Mouse (Mus musculus) olfactory bulb, adult 2 months (tissue): Measurements from ENCODE around the gene Trp53bp2. TPM values are rescaled to one million over a fixed set of nuclear protein-coding genes. Genes with fewer than 3 reads are reported as not detected.

Experiments
- H3K27ac ChIP-seq: fragments of 200-500 bp; 2 replicates; pipeline ENCODE4 v1.5.1; 2012; ENCODE audit warnings: low read depth, low read length; ENCODE audit not compliant: insufficient read depth
- H3K4me1 ChIP-seq: fragments of 200-500 bp; 2 replicates; pipeline ENCODE4 v1.6.1; 2012; ENCODE audit warnings: low read length; ENCODE audit not compliant: control insufficient read depth, insufficient read depth
- H3K4me3 ChIP-seq: fragments of 200-500 bp; 2 replicates; pipeline ENCODE4 v1.5.1; 2012; ENCODE audit warnings: mild to moderate bottlenecking, low read depth, low read length, moderate library complexity; ENCODE audit not compliant: insufficient read depth
- CTCF ChIP-seq: fragments of 200-500 bp; IDR thresholded peaks from 2 replicates; pipeline ENCODE4 v1.5.1; 2012; ENCODE audit warnings: low read depth, mild to moderate bottlenecking, low read length, moderate library complexity; ENCODE audit not compliant: insufficient read depth
- POLR2A ChIP-seq: fragments of 200-500 bp; IDR thresholded peaks from 2 replicates; pipeline ENCODE4 v1.6.1; 2012; ENCODE audit warnings: mild to moderate bottlenecking, low read depth, low read length, moderate library complexity; ENCODE audit not compliant: insufficient read depth
- WGBS: fragments of 180-500 bp; shearing (Covaris S2); methylation state at CpG from one replicate; pipeline ENCODE4 v1.1.7; 2018; 5-methylcytosine and 5-hydroxymethylcytosine counted together
- polyA plus RNA-seq: library from polyadenylated mRNA; stranded (reverse); fragments of >200 nt; gene quantifications from 2 replicates; pipeline ENCODE4 v1.2.4, GENCODE M21; 2012; ENCODE audit warnings: low replicate concordance; ENCODE audit not compliant: missing spikeins, insufficient read depth, insufficient read length

The Trp53bp2 gene
- polyA plus RNA-seq, 1 experiment = not detected

DNA sequence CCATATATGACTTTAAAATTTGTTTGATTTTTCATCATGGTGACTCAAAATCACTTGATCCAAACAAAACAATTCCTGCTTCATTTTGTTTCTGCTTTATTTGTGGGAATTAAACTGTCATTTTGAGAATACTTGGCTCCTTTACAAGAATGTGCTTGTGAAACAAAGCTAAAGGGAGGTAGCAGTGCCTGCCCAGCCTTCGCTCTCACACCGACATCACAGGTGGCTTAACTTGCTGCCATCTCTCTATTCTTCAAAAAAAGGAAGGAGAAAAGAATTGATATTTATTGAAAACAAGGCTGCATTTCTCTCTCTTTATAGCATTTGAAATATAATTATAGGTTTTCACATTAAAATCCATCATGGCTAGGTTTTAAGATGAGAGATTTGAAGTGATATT, 15.3 kb downstream of the Trp53bp2 start:
- no peak overlapping the region for H3K27ac ChIP-seq
- 56% methylated on average over 2 of the region's 2 CpGs for WGBS
- peaks cover 13% of the 10 kb centered on the region for H3K4me1 ChIP-seq
- H3K4me3 ChIP-seq = no peak overlapping the region
- TF ChIP-seq POLR2A (no peak), CTCF (no peak)

DNA sequence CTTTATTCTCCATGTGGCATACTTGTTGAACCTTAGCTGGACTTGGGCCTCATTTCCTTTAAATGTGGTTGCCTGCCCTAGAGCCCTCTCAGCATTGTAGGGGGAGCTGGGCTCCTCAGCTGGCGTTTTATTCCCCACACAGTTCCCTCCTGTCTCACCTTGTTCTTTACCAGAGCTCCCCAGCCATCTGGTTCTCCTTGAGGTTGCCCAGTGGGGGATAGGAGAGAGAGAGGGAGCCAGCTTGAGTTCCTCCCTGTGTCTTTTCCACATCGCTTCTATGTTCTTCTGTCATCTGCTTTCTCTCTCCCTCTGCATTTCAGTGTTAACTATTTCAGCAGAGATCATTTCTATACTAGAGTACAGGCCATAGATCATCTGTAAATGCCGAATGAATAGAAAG, 16.2 kb downstream of the Trp53bp2 start:
- Histone ChIP-seq H3K4me3 (no peak overlapping the region), H3K27ac (no peak overlapping the region), H3K4me1 (peaks cover 11% of the 10 kb centered on the region)
- WGBS = 86% methylated on average over 3 of the region's 3 CpGs
- TF ChIP-seq CTCF = no peak
- TF ChIP-seq POLR2A = no peak

DNA sequence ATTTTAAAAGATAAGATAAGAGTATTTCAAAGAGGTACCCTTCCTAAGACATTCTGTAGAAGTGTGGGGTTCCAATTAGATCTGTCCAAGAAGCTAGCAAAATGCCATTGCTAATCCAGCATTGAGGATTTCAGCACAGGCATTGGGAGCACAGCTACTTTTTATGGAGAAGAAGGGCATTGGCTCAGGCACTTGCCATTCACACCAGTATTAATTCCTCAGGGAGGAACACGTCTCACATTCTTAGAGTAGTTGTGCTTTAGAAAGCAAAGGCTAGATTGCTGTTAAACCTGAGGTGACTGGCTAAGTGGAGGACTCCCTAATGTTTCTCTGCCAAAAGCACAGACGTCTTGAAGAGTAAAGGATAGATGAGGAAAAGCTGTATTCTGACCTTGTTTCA, 17.5 kb downstream of the Trp53bp2 start:
- TF ChIP-seq CTCF = no peak
- no peak for TF ChIP-seq POLR2A
- no peak overlapping the region for H3K27ac ChIP-seq
- H3K4me1 ChIP-seq = peaks cover 8% of the 10 kb centered on the region
- no peak overlapping the region for H3K4me3 ChIP-seq
- WGBS = 44% methylated on average over 2 of the region's 2 CpGs

DNA sequence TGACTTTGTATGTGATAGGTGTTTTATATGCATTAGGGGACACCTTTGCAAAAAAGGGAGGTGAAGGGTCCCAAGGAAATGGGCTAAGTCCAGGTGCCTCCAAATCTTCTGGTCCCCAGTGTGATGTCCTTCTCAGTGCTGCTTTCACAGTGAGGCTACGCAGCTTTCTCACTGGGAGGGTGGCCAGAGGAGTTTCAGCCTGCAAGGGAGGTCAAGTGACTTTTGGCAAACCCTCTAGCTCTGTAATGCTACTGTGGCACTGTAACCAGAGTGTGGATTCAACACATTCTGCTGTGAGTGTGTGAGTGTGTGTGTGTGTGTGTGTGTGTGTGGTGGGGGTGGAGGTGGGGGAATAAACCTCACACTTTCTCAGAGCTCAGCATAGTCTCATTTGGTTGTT, 18.5 kb downstream of the Trp53bp2 start:
- Histone ChIP-seq H3K27ac (no peak overlapping the region), H3K4me3 (no peak overlapping the region), H3K4me1 (peaks cover 10% of the 10 kb centered on the region)
- WGBS = 66% methylated on average over 1 of the region's 1 CpGs
- no peak for TF ChIP-seq POLR2A
- TF ChIP-seq CTCF = no peak

DNA sequence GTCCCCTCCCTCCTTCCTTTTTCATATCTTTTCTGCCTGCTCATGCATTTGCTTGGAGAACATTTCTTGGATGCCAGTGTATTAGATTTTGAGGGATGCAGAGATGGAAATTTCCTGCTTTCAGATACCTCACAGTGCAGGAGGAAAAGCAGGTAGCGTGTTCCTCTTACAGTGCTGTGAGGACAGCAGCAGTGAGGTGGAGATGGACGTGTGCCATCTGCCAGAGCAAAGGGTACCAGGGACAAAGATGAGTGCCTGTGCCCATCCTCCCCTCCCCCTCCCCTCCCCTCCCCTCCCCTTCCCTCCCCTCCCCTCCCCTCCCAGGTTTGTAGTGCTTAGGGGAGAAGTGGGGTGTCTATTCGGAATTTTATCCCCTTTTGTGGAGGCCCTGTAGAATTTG, 20.9 kb downstream of the Trp53bp2 start:
- Histone ChIP-seq H3K27ac (no peak overlapping the region), H3K4me1 (peaks cover 10% of the 10 kb centered on the region), H3K4me3 (no peak overlapping the region)
- no peak for TF ChIP-seq CTCF
- no peak for TF ChIP-seq POLR2A
- 86% methylated on average over 3 of the region's 3 CpGs for WGBS

DNA sequence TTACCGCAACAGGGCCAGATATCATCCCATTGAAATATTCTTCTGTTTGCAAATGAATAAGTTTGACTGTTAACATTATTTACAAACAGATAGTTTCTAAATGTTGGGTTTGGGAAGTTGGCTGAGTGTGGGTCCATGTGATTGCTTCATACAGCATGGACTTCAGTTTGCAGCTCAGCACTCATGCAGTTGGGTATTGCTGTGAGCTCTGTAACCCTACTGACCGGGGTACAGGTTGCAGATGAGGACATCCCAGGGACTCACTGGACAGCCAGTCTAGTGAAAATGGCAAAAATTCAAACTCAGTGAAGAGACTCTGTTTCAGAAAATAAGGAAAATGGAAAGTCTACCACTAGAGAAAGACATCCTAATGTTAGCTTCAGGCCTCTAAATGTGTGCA, 21.7 kb downstream of the Trp53bp2 start:
- Histone ChIP-seq H3K27ac (no peak overlapping the region), H3K4me1 (peaks cover 10% of the 10 kb centered on the region), H3K4me3 (no peak overlapping the region)
- WGBS = 95% methylated on average over 2 of the region's 2 CpGs
- TF ChIP-seq POLR2A = no peak
- TF ChIP-seq CTCF = no peak

DNA sequence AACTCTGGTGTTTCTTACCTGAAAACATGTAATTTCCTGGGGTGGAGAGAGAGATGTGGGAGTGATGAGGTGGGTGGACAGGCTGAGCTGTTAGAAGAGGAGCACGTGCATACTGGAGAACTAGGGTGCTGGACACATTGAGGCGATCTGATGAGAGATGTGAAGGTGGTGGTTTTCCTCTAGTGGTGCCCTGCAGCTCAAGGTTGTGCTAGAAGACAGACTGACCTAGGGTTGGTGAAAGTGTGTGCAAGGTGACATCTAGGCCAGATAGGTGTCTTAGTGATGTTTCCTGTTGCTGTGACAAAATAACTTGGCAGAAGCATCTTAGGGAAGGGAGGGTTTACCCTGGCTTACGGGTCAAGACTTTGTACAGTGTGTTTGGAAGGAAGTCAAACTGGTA, 23.1 kb downstream of the Trp53bp2 start:
- Histone ChIP-seq H3K27ac (no peak overlapping the region), H3K4me3 (no peak overlapping the region), H3K4me1 (peaks cover 5% of the 10 kb centered on the region)
- WGBS = 75% methylated on average over 3 of the region's 3 CpGs
- no peak for TF ChIP-seq CTCF
- TF ChIP-seq POLR2A = no peak

DNA sequence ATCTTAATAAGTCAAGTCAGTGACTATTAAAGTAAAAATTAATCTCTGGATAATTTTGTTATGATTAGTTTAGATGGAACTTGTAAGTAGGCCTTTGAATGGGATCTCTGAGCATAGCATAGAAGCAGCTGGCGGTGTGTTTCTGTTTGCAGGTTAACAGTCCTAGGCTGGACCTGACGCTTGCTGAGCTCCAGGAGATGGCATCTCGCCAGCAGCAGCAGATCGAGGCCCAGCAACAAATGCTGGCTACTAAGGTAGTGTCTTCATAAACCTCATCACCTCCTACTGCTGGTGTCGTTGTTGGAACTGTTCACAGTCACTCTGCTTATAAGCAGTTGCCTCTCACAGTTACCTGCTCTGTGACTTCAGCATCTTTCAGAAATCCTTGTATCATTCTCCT, 27.8 kb downstream of the Trp53bp2 start:
- TF ChIP-seq POLR2A = no peak
- TF ChIP-seq CTCF = no peak
- WGBS = 68% methylated on average over 5 of the region's 5 CpGs

DNA sequence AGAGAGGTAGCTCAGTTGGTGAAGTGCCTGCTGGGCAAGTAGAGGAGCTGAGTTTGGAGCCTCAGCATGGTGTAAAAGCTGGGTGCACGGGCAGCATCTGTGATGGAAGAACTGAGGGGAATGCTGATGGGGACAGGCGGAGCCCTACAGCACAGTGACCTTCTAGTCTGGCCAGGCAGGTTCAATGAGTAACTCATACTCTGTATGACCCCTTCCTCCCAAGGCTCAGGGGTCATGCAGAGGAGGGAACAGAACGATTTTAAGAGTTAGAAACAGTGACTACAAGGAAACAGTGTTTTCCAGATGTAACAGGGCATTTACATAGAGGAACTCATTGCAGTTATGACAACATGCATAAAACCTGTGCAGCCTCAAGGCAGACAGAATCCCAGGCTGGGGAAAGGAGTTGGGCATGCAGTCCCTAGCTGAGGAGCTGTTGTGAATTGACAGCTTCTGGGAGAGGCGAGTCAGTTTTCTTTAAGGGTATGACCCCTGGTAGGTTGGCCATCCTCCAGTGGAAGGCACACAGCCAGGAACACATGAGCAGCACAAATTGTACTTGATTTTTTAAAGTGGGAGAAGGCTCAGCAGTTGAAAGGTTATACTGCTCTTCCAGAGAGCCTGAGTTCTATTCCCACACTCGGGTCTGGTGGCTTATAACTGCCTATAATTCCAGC, 30.7 kb downstream of the Trp53bp2 start:
- Histone ChIP-seq H3K4me1 (peaks cover 8% of the 10 kb centered on the region; the same call in 1 of the 2 replicates), H3K27ac (peak overlapping the region; percentile 23; the same call in 1 of the 2 replicates), H3K4me3 (no peak overlapping the region)
- WGBS = 69% methylated on average over 5 of the region's 5 CpGs
- TF ChIP-seq POLR2A = no peak
- no peak for TF ChIP-seq CTCF

More for the DNA sequence above, 27.8 kb downstream of the Trp53bp2 start:
- H3K27ac ChIP-seq = no peak overlapping the region
- H3K4me3 ChIP-seq = no peak overlapping the region
- peaks cover 3% of the 10 kb centered on the region; the same call in 1 of the 2 replicates for H3K4me1 ChIP-seq

DNA sequence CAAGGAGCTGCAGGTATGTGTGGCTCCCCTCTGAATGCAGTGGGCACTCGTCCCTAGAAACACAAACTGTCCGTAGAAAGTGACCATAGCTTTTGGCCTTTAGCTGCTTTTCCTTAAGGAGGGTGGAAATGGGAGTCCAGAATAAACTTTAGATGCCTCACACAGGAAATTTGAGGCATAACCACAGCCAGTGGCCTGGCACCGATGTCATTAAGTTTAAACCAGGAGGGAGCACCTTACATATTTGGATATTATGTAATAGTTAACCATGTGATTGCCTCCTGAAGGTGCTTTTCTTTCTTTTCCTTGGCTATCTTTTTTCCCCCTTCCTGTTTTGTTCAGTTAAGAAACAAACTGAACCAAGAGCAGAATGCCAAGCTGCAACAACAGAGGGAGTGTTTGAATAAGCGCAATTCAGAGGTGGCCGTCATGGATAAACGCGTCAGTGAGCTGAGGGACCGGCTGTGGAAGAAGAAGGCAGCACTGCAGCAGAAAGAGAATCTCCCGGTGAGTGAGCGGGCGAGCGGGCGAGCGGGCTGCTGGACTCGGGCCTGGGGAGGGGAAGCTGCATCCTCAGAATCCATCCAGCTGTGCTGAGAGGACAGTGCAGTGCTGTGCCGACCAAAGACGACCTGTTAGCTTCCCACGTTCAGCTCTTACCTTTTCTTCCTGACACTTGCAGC, 33.0 kb downstream of the Trp53bp2 start:
- Histone ChIP-seq H3K4me3 (no peak overlapping the region), H3K4me1 (peaks cover 8% of the 10 kb centered on the region; the same call in 1 of the 2 replicates), H3K27ac (peak overlapping the region; percentile 56; the same call in 1 of the 2 replicates)
- WGBS = 66% methylated on average over 18 of the region's 18 CpGs
- TF ChIP-seq POLR2A (no peak), CTCF (no peak)
